Mouse (Mus musculus): ENCODE results near the gene Psg23. TPM values are rescaled to one million over a fixed set of nuclear protein-coding genes. Genes with fewer than 3 reads are reported as not detected.
"Not testable (repeated sequence)": the region's sequence is repeated elsewhere in the genome, so short reads cannot be mapped to it uniquely, and the experiment has no call there.

Psg23 gene
- not detected in 2 replicates for polyA plus RNA-seq (2016; fragmentation: Nextera tagmentation; extraction: Ambion mirVana)

- H3K4me3 ChIP-seq; H3K4me1 ChIP-seq; DNase-seq (ENCODE audit: low spot score); H3K27ac ChIP-seq; H3K36me3 ChIP-seq; H3K27me3 ChIP-seq (ENCODE audit: low read depth, poor library complexity, severe bottlenecking); H3K9me3 ChIP-seq (replicated peaks): not testable (repeated sequence)
- WGBS = 70% methylated on average over 1 of the region's 2 CpGs
Observed at GRCm38 (mm10) chr7:18616401-18616800, at the start of gene Psg23. TSS of gene Psg23 (minus strand) at chr7:18616501.

DNA sequence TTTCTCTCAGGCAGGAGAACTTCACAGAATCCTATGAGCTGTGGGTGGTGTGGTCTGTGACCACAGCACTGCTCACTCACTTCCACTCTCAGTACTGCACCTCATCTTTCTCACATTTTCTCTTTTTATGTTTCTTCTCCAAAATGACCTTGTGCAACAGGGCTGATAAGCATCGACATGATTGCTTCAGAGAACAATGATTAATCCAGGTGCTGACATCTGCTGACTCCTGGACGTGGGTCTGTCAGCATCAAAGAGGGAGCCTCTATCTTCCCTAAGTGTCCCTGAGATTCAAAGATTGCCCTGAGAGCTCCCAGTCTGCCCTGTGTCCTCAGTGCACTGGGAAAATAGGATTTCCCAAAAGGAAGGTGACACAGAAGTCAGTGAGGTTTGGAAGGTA lies 40.3 kb upstream of the Psg23 start, which contains the start of gene Psg21:
TSS of gene Psg21 (minus strand) at position 101 of the 400 bp plus-strand sequence.
- DNase-seq (ENCODE audit: low spot score); H3K9me3 ChIP-seq (replicated peaks); H3K4me1 ChIP-seq; H3K27ac ChIP-seq; H3K4me3 ChIP-seq; H3K36me3 ChIP-seq; H3K27me3 ChIP-seq (ENCODE audit: low read depth, poor library complexity, severe bottlenecking): not testable (repeated sequence)
- 67% methylated on average over 2 of the region's 2 CpGs for WGBS

GRCm38 (mm10) chr7:18626921-18627320 lies 10.6 kb upstream of the Psg23 start:
- not testable (repeated sequence) for H3K4me3 ChIP-seq; H3K9me3 ChIP-seq (replicated peaks); H3K36me3 ChIP-seq; DNase-seq (ENCODE audit: low spot score); H3K4me1 ChIP-seq; H3K27me3 ChIP-seq (ENCODE audit: low read depth, poor library complexity, severe bottlenecking); H3K27ac ChIP-seq
- 85% methylated on average over 8 of the region's 8 CpGs for WGBS

GRCm38 (mm10) chr7:18567205-18567604 lies 49.1 kb downstream of the Psg23 start, which contains the start of gene Psg27:
TSS of gene Psg27 (minus strand) at chr7:18567305.
- WGBS = 79% methylated on average over 3 of the region's 3 CpGs
- H3K27me3 ChIP-seq (ENCODE audit: low read depth, poor library complexity, severe bottlenecking) = no peaks in the 10 kb centered on the region
- no peaks in the 10 kb centered on the region; the same call in 1 of the 2 replicates for H3K9me3 ChIP-seq (replicated peaks)
- no peaks in the 10 kb centered on the region for H3K4me1 ChIP-seq
- H3K27ac ChIP-seq = no peak within 1 kb of the TSS
- no peak for DNase-seq (ENCODE audit: low spot score)
- no peak within 1 kb of the TSS for H3K4me3 ChIP-seq
- no peaks in the 10 kb centered on the region for H3K36me3 ChIP-seq

GRCm38 (mm10) chr7:18559850-18560249 lies 56.5 kb downstream of the Psg23 start:
- H3K9me3 ChIP-seq (replicated peaks) = no peaks in the 10 kb centered on the region; the same call in 1 of the 2 replicates
- H3K27ac ChIP-seq = no peak overlapping the region
- H3K27me3 ChIP-seq (ENCODE audit: low read depth, poor library complexity, severe bottlenecking) = no peaks in the 10 kb centered on the region
- no peak overlapping the region for H3K4me3 ChIP-seq
- no peaks in the 10 kb centered on the region for H3K4me1 ChIP-seq
- no peak for DNase-seq (ENCODE audit: low spot score)
- no peaks in the 10 kb centered on the region for H3K36me3 ChIP-seq

Other genes starting within 250 kb of the Psg23 start
- not detected in 2 replicates for gene Psg28, start 184.5 kb downstream of the Psg23 start, polyA plus RNA-seq (2016; fragmentation: Nextera tagmentation; extraction: Ambion mirVana)
- gene Psg26, start 132.3 kb downstream of the Psg23 start, polyA plus RNA-seq (2016; fragmentation: Nextera tagmentation; extraction: Ambion mirVana) = not detected in 2 replicates
- gene Psg25, start 84.2 kb downstream of the Psg23 start, polyA plus RNA-seq (2016; fragmentation: Nextera tagmentation; extraction: Ambion mirVana) = not detected in 2 replicates
- gene Psg27, start 49.2 kb downstream of the Psg23 start, polyA plus RNA-seq (2016; fragmentation: Nextera tagmentation; extraction: Ambion mirVana) = not detected in 2 replicates
- not detected in 2 replicates for gene Psg21, start 40.2 kb upstream of the Psg23 start, polyA plus RNA-seq (2016; fragmentation: Nextera tagmentation; extraction: Ambion mirVana)
- gene Psg20, start 69.7 kb upstream of the Psg23 start, polyA plus RNA-seq (2016; fragmentation: Nextera tagmentation; extraction: Ambion mirVana) = not detected in 2 replicates
- gene Psg22, start 101.6 kb upstream of the Psg23 start, polyA plus RNA-seq (2016; fragmentation: Nextera tagmentation; extraction: Ambion mirVana) = not detected in 2 replicates
- gene Psg19, start 182.0 kb upstream of the Psg23 start, polyA plus RNA-seq (2016; fragmentation: Nextera tagmentation; extraction: Ambion mirVana) = not detected in 2 replicates
- not detected in 2 replicates for gene Psg17, start 205.1 kb upstream of the Psg23 start, polyA plus RNA-seq (2016; fragmentation: Nextera tagmentation; extraction: Ambion mirVana)
- not detected in 2 replicates for gene Mill2, start 223.5 kb upstream of the Psg23 start, polyA plus RNA-seq (2016; fragmentation: Nextera tagmentation; extraction: Ambion mirVana)

All from limb, embryonic 10.5 days (tissue).